ENCODE assay signal across 8 mouse cellular contexts in genomic region chr11:82683765-82684505, GRCm38 (mm10).
DNase-seq lines count a peak whose midpoint lies in the region; ATAC-seq and TF ChIP-seq lines count a peak whose summit lies in the region.

No protein-coding gene starts in this region.

- intact Hi-C loops in left cerebral cortex, postnatal 36 days (cut with DNase I) = loop anchor here (5.0 to 10.0 kb wide), 2 partner anchors 297 to 449 kb away; partner anchors contain the start of gene Tmem132e

- H3K4me3 ChIP-seq in kidney, embryonic 16.5 days (ENCODE audit: low read length) = no peak overlapping the region
- no peak overlapping the region for H3K4me3 ChIP-seq in E14TG2a.4 (replicated peaks; ENCODE audit: low read length)

- no peaks in the 10 kb centered on the region for H3K4me1 ChIP-seq in kidney, embryonic 16.5 days (ENCODE audit: insufficient read depth, low read length)
- H3K4me1 ChIP-seq in E14TG2a.4 (replicated peaks; ENCODE audit: low read depth, low read length) = no peaks in the 10 kb centered on the region; the same call in 1 of the 2 replicates

- DNase-seq in kidney, postnatal 25 days = no peak
- DNase-seq in cerebellum, adult 9-11 months = peak; percentile 94
- peak; percentile 14 for DNase-seq in forelimb bud, embryonic 11.5 days (ENCODE audit: low read depth, low spot score)
- DNase-seq in left cerebral cortex, postnatal 36 days (ENCODE audit: low spot score in 2 of 2) = peak; percentile 28 to 31
- peak; percentile 50 for DNase-seq in right cerebral cortex, postnatal 4 days
- DNase-seq in c-Kit-positive CD71-positive TER-119-positive erythroid progenitor cells, embryonic 14.5 days (ENCODE audit: low spot score) = no peak

- ATAC-seq in kidney, embryonic 16.5 days (ENCODE audit: low FRiP score, low TSS enrichment) = peak; percentile 78

- 0 out of 2 replicates have a peak, but pooled peaks cover 3% of the 10 kb centered on the region for H3K27me3 ChIP-seq in kidney, embryonic 16.5 days (ENCODE audit: insufficient read depth, low read length)
- H3K27me3 ChIP-seq in E14TG2a.4 (ENCODE audit: insufficient read depth, low read length) = peaks cover 45% of the 10 kb centered on the region

- no peak overlapping the region for H3K9ac ChIP-seq in kidney, embryonic 16.5 days (replicated peaks; ENCODE audit: low read length)

- H3K36me3 ChIP-seq in kidney, embryonic 16.5 days (ENCODE audit: insufficient read depth, low read length) = no peaks in the 10 kb centered on the region
- no peaks in the 10 kb centered on the region for H3K36me3 ChIP-seq in E14TG2a.4 (ENCODE audit: insufficient read depth, low read length)

- no peak overlapping the region for H3K4me2 ChIP-seq in kidney, embryonic 16.5 days (replicated peaks; ENCODE audit: low read depth, low read length)

- H3K9me3 ChIP-seq in kidney, embryonic 16.5 days (ENCODE audit: low read length) = no peaks in the 10 kb centered on the region
- no peaks in the 10 kb centered on the region for H3K9me3 ChIP-seq in E14TG2a.4 (ENCODE audit: low read length)

- H3K27ac ChIP-seq in kidney, embryonic 16.5 days (ENCODE audit: low read length) = no peak overlapping the region

- WGBS in kidney, embryonic 16.5 days = 52% methylated on average over 12 of the region's 12 CpGs

- peak; percentile 45 for TF ChIP-seq CTCF in E14TG2a.4 (conservative IDR thresholded peaks at IDR 0.05; ENCODE audit: low read length)

Comparison
In these comparisons a context has a peak if more than half of its experiments do, and no peak if none do; other contexts are left out.
1. DNase-seq: peak in cerebellum, adult 9-11 months (single experiment), forelimb bud, embryonic 11.5 days (single experiment), left cerebral cortex, postnatal 36 days (2 of 2) and right cerebral cortex, postnatal 4 days (single experiment); none in kidney, postnatal 25 days (0 of 2) and c-Kit-positive CD71-positive TER-119-positive erythroid progenitor cells, embryonic 14.5 days (single experiment).